Mouse (Mus musculus) testis, adult 2 months (tissue): ENCODE results near the gene Akap9.

Source experiments
- CTCF ChIP-seq: fragments of 200-500 bp; IDR thresholded peaks from 2 replicates; pipeline ENCODE4 v1.5.1; 2012; ENCODE audit warnings: low read depth, mild to moderate bottlenecking, inconsistent platforms, low read length, moderate library complexity; ENCODE audit not compliant: control insufficient read depth, insufficient read depth, insufficient replicate concordance
- POLR2A ChIP-seq: fragments of 200-500 bp; IDR thresholded peaks from 2 replicates; pipeline ENCODE4 v1.6.1; 2012; ENCODE audit warnings: low read depth, mild to moderate bottlenecking, inconsistent platforms, low read length, moderate library complexity; ENCODE audit not compliant: control insufficient read depth

DNA sequence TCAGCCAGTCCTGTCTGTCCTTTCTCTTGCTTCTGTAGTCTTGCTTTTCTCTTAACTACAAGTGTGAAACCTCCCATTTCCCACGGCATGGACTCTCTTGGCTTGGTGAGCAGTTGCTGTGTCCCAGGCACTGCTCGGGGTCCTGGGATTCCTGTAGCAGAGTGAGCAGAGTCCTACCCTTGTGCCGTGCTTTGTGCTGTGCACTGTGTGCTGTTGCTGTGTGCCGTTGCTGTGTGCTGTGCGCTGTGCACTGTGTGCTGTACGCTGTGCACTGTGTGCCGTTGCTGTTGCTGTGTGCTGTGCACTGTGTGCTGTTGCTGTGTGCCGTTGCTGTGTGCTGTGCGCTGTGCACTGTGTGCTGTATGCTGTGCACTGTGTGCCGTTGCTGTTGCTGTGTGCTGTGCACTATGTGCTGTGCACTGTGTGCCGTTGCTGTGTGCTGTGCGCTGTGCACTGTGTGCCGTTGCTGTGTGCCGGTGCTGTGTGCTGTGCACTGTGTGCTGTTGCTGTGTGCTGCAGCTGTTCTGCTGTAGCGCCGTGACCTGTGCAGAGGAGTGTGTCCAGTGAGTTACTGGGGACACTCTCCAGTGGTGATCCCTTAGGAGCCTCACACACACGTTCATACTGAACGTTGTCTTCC, 138.7 kb downstream of the Akap9 start:
- TF ChIP-seq POLR2A (no peak), CTCF (no peak)
